Mouse (Mus musculus) ovary, postnatal 14 days (tissue): ENCODE results near the gene Ifrd2.

ENCODE experiments used
- DNase-seq: peaks from one replicate; pipeline ENCODE4 v3.0.0; 2022; ENCODE audit warnings: low spot score

The Ifrd2 gene

DNA sequence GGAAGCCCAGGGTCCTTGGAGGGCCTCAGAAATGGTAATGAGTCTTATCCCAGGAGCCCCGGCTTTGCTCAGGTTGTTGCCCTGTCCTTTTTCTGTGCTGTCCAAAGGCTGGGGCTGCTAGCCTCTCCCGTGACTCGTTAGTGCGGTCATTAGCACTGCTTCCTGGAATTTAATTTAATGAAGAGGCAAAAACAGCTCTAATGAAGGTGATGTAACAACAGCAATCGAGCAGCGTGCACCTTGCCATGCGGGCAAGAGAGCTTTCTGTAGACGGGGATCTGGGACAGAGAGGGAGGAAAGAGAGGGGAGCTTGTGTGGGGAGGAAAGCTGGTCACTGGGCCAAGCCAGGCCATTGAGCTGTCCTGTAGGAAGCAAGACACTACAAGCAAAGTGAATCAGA lies 54.2 kb downstream of the Ifrd2 start:
- no peak for DNase-seq
